Mouse (Mus musculus) forebrain, embryonic 12.5 days (tissue): Measurements from ENCODE around the gene Tigd3. TPM values are rescaled to one million over a fixed set of nuclear protein-coding genes. Genes with fewer than 3 reads are reported as not detected.

ENCODE experiments used
- ATAC-seq: fragments of 200-750 bp; cut with Nextera tagmentation; 2 replicates; pipeline ENCODE4 v1.8.0; 2017; ENCODE audit warnings: moderate TSS enrichment; ENCODE audit not compliant: low FRiP score
- H3K27ac ChIP-seq: fragments of 300-500 bp; sonication (generic); 2 replicates; pipeline ENCODE4 v1.5.1; 2016; ENCODE audit warnings: mild to moderate bottlenecking
- H3K27me3 ChIP-seq: fragments of 300-500 bp; sonication (generic); 2 replicates; pipeline ENCODE4 v1.6.1; 2016; ENCODE audit warnings: mild to moderate bottlenecking
- H3K36me3 ChIP-seq: fragments of 300-500 bp; sonication (generic); replicated peaks from 2 replicates; pipeline ENCODE4 v1.6.1; 2016; ENCODE audit warnings: mild to moderate bottlenecking
- H3K4me1 ChIP-seq: fragments of 300-500 bp; sonication (generic); 2 replicates; pipeline ENCODE4 v1.6.1; 2016
- H3K4me2 ChIP-seq: fragments of 300-500 bp; sonication (generic); 2 replicates; pipeline ENCODE4 v1.6.1; 2016; ENCODE audit warnings: mild to moderate bottlenecking, moderate library complexity
- H3K4me3 ChIP-seq: fragments of 300-500 bp; sonication (generic); replicated peaks from 2 replicates; pipeline ENCODE4 v1.5.1; 2016; ENCODE audit warnings: mild to moderate bottlenecking
- H3K9ac ChIP-seq: fragments of 300-500 bp; sonication (generic); 2 replicates; pipeline ENCODE4 v1.6.1; 2016; ENCODE audit warnings: mild to moderate bottlenecking
- H3K9me3 ChIP-seq: fragments of 300-500 bp; sonication (generic); 2 replicates; pipeline ENCODE4 v1.6.1; 2016
- WGBS: fragments of 180-500 bp; shearing (Covaris S2); methylation state at CpG from one replicate; pipeline ENCODE4 v1.1.7; 2016; 5-methylcytosine and 5-hydroxymethylcytosine counted together
- polyA plus RNA-seq: library from polyadenylated mRNA; unstranded; fragments of >200 nt; fragmentation: Nextera tagmentation; extraction: Ambion mirVana; gene quantifications from 2 replicates; pipeline ENCODE4 v1.2.1, GENCODE M21; 2016

Tigd3 gene
- polyA plus RNA-seq, 1 experiment from 2014 or later: 11.1 TPM

DNA sequence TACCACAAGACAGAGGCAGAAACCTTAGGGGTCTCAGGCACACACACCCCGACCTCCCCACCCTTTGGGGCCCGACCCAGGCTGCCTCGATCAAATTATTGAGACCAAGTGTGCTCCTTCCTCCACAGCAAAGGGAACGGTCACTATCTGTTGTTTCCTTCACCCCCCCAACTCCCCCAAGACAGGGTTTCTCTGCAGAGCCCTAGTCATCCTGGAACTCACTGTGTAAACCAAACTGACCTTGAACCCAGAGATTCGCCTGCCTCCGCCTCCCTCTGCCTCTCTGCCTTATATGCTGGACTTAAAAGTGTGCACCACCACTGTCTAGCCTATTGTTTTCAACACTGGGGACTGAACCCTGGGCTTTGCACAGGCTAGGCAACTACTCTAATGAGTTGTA, 22.3 kb downstream of the Tigd3 start:
- Histone ChIP-seq H3K27me3 (no peaks in the 10 kb centered on the region), H3K4me3 (no peak overlapping the region), H3K27ac (peak overlapping the region; percentile 60; the same call in 1 of the 2 replicates), H3K36me3 (peaks cover 43% of the 10 kb centered on the region), H3K9me3 (no peaks in the 10 kb centered on the region), H3K4me2 (peak overlapping the region; percentile 28), H3K9ac (peak overlapping the region; percentile 29; the same call in 1 of the 2 replicates), H3K4me1 (peaks cover 42% of the 10 kb centered on the region)
- 58% methylated on average over 6 of the region's 6 CpGs for WGBS
- ATAC-seq: no peak

DNA sequence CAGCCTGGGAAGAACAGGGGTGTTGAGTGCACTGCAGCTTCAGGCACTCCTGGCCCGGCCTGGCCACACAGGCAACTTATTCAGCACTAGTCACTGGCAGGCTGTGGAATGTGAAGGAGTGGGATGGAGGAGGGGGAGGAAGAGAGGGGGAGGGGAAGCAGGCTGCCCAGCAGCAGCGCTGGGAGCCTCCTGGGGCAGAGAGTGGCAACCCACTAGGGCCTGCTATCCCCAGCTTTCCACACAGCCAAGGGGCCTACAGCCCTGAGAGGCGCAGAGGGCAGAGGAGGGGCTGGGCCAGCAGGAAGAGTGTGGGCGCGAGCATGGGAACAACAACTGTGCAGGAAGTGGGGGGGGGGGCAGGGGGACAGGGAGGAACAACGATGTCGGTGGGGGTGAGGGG, 22.7 kb downstream of the Tigd3 start:
- peaks cover 47% of the 10 kb centered on the region for H3K36me3 ChIP-seq
- H3K4me2 ChIP-seq: peak overlapping the region; percentile 28; the same call in 1 of the 2 replicates
- H3K27me3 ChIP-seq: no peaks in the 10 kb centered on the region
- H3K4me1 ChIP-seq: peaks cover 42% of the 10 kb centered on the region
- 16% methylated on average over 6 of the region's 7 CpGs for WGBS
- no peaks in the 10 kb centered on the region for H3K9me3 ChIP-seq
- H3K4me3 ChIP-seq: no peak overlapping the region; the same call in 1 of the 2 replicates
- H3K27ac ChIP-seq: peak overlapping the region; percentile 60
- H3K9ac ChIP-seq: peak overlapping the region; percentile 54
- ATAC-seq: peak; percentile 42; the same call in 1 of the 2 replicates

DNA sequence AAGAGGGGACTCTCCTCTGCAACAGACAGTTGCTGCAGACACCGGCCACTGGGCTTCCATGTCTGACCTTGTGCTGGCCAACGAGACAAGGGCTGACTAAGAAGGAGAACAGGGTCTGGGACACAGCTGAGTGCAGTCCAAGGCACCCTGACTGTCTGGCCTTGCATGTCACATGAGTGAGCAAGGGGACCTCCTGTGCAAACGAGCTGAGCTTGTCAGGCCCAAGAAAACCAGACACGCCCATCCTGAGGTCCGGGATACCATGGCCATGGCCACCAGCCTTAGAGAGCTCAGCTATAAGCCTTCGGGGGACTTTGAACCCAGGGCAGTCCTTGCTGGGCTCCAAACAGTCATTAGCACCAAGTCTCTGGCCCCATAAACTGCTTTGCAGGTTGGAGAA, 25.9 kb downstream of the Tigd3 start:
- Histone ChIP-seq H3K27ac (no peak overlapping the region), H3K36me3 (peaks cover 75% of the 10 kb centered on the region), H3K9ac (no peak overlapping the region), H3K9me3 (no peaks in the 10 kb centered on the region), H3K27me3 (no peaks in the 10 kb centered on the region), H3K4me3 (no peak overlapping the region), H3K4me1 (peaks cover 21% of the 10 kb centered on the region), H3K4me2 (no peak overlapping the region)
- no peak for ATAC-seq
- 90% methylated on average over 6 of the region's 6 CpGs for WGBS

DNA sequence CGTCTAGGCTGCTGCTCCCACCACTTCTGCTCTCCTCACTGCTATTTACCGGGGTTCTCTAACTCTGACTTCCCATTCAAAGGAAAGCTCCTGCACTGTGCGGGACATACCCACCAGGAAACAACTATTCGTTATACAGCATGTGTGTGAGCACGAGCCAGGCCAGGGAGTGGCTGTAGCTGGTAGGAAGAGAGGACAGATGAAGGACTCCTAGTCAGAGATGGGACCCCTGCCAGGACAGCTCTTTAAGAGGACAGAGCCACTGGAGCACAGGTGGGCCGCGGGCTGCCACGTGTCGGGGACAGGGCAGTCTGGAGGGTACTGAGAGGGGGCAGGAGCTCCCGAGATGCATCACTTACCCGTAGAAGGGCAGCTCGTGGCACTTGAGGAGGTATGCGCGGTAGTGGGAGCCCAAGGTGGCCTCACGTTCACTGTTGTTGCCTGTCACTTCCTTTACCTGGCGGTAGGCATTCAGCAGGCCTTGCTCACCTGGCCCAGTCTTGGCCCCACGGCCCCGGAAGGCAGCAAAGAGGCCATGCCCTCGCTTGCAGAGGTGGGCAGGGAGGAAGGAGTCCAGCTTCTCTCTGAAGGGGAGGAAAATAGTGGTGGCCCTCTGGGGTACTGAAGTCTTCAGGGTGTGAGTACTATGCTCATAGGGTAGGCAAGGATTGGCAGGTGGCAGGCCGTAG, 29.1 kb downstream of the Tigd3 start:
- ATAC-seq: no peak
- Histone ChIP-seq H3K4me3 (no peak overlapping the region), H3K4me2 (no peak overlapping the region), H3K27ac (no peak overlapping the region), H3K9ac (0 out of 2 replicates have a peak overlapping the region, but pooled peaks have one; percentile 2), H3K36me3 (peaks cover 94% of the 10 kb centered on the region), H3K9me3 (peaks cover 5% of the 10 kb centered on the region; the same call in 1 of the 2 replicates), H3K4me1 (no peaks in the 10 kb centered on the region), H3K27me3 (no peaks in the 10 kb centered on the region)
- WGBS: 94% methylated on average over 20 of the region's 20 CpGs

DNA sequence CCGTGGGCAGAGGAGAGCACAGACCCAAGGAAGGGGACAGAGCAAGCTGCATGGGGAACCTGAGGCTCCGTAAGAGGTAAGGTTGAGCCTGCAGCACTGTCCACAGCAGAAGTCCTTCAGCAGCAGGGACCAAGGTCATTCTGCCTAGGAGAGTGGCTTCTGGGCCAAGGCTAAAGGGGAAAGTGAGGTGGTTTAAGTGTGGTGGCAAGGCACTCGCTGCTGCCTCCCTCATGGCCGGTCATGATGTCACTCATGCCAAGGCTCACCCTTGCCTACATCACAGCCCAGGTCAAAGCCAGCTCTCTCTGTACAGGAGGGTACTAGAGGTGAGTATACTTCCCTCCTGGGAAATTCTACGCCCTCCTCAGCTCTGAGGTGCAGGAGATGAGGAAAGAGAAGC, 30.2 kb downstream of the Tigd3 start:
- ATAC-seq: no peak
- Histone ChIP-seq H3K9me3 (peaks cover 5% of the 10 kb centered on the region; the same call in 1 of the 2 replicates), H3K27ac (no peak overlapping the region), H3K9ac (no peak overlapping the region), H3K4me1 (no peaks in the 10 kb centered on the region), H3K4me2 (no peak overlapping the region), H3K4me3 (no peak overlapping the region), H3K27me3 (no peaks in the 10 kb centered on the region), H3K36me3 (peaks cover 94% of the 10 kb centered on the region)
- 99% methylated on average over 5 of the region's 5 CpGs for WGBS

DNA sequence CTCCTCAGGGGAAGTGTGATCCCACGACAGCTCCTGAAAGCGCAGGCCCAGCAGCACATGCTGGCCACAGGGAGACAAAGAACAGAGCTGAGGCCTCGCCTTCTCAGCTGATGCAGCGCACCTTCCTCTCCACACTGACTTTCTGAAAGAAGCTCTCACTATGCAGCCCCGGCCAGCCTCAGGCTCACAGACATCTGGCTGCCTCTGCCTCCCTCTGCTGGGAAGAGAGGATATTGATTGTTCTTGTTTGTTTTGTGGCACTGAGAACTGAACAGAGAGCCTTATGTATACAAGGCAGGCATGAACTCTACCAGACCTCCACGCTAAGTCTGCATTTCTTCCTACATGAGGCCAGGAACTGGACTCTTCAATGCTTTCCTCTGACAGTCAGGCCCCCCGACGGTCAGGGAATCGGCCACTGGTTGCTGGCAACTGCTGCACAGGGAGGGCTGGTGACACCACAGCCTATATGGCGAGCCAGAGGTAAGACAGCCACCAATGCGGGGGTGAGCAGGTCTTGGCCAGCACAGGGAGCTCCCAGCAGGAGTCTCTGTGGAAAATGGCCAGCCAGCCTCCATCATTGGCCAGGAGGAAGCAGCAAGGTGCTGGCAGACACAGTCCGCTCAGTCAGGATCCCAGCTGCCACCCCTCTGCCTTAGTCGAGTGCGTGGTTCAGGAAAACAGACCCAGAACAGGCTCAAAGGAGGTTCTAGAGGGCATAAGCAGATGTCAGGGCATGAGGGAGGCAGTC, 31.4 kb downstream of the Tigd3 start:
- Histone ChIP-seq H3K9me3 (peaks cover 5% of the 10 kb centered on the region; the same call in 1 of the 2 replicates), H3K4me3 (no peak overlapping the region), H3K4me1 (no peaks in the 10 kb centered on the region), H3K27me3 (no peaks in the 10 kb centered on the region), H3K27ac (no peak overlapping the region), H3K9ac (no peak overlapping the region), H3K36me3 (peaks cover 93% of the 10 kb centered on the region), H3K4me2 (no peak overlapping the region)
- WGBS: 96% methylated on average over 14 of the region's 14 CpGs
- ATAC-seq: no peak

DNA sequence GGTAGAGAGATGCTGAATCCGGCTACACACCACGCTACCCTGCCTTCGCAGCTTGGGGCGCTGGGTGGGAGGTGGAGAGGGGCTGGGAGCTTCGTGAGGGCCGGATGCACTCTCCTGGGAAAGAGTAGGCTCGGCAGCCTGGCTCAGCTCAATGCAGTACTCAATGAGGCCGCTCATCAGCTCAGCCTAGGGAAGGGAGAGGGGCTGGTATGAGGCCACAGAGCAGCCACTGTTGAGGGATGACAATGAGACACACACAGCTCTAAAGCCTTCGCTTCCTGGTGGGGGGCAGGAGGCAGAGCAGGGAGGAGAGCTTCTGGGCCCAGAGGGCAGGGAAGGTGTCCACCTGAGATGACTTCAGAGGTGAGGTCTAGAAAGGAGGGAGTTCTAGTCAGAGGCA, 37.3 kb downstream of the Tigd3 start:
- H3K9ac ChIP-seq: no peak overlapping the region
- H3K4me2 ChIP-seq: no peak overlapping the region
- H3K4me3 ChIP-seq: no peak overlapping the region
- no peaks in the 10 kb centered on the region for H3K9me3 ChIP-seq
- no peak overlapping the region for H3K27ac ChIP-seq
- ATAC-seq: no peak
- peaks cover 2% of the 10 kb centered on the region; the same call in 1 of the 2 replicates for H3K4me1 ChIP-seq
- H3K36me3 ChIP-seq: peaks cover 80% of the 10 kb centered on the region
- 81% methylated on average over 9 of the region's 9 CpGs for WGBS
- H3K27me3 ChIP-seq: no peaks in the 10 kb centered on the region

DNA sequence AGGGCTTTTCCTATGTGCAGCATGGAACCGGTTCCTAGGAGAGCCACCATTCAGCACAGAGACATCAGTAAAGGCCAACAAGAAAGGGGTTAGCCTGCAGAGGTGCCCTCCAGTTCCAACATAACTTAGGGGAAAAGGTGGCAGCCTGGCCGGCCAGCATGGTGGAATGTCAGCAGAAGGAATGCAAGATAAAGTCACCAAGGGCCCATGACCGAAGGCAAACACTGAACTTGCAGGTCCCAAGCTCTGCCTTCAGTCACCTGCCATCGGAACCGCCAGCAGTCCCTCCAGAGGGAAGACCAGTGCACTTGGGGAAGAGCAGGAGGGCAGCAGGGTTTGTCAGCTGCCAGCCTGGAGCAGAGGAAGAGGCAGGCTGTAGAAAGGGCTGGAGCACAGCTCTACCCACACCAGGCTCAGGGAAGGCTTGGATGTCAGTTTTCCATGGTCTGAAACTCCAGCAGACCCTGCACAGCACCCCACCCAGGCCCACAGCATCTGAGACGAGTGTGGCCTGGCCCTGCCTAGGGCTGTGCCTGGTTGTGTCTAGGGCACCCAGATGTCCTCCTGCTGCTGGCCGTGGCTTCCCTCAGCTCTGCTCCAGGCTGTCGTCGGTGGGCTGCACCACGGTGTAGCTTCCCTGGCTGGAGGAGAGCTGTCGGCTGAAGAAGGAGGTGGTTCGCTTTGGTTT, 41.8 kb downstream of the Tigd3 start:
- Histone ChIP-seq H3K9ac (peak overlapping the region; percentile 36; the same call in 1 of the 2 replicates), H3K36me3 (peaks cover 43% of the 10 kb centered on the region), H3K27ac (0 out of 2 replicates have a peak overlapping the region, but pooled peaks have one; percentile 54)

DNA sequence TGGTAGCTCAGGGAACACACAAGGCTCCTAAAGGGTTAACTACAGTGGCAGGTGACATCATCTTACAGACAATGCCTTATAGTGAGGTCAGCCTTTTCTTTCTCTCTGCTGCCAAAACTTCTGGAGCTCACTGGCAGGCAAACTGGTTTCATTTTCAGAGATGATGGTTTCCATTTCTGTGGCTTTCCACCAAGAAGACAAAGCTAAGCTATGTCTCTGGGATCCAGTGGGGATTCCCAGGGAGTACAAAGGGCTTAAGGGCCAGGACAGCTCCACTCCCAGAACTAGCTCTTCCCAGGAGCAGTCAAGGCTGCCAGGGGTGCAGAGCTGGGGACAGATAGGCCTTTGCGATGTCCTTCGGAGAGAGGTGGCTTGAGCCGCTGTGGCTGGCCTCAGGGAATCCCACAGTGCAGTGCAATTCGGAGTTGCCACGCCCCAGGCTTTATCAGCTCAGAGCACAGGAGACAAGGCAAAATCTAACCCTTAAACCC, 42.4 kb downstream of the Tigd3 start:
- H3K4me3 ChIP-seq: no peak overlapping the region
- peaks cover 42% of the 10 kb centered on the region for H3K4me1 ChIP-seq
- 58% methylated on average over 5 of the region's 5 CpGs for WGBS
- peak overlapping the region; percentile 36; the same call in 1 of the 2 replicates for H3K9ac ChIP-seq
- no peaks in the 10 kb centered on the region for H3K9me3 ChIP-seq
- H3K27ac ChIP-seq: peak overlapping the region; percentile 54; the same call in 1 of the 2 replicates
- H3K27me3 ChIP-seq: no peaks in the 10 kb centered on the region
- H3K36me3 ChIP-seq: peaks cover 37% of the 10 kb centered on the region
- ATAC-seq: no peak
- H3K4me2 ChIP-seq: no peak overlapping the region

More for the DNA sequence above, 41.8 kb downstream of the Tigd3 start:
- peaks cover 35% of the 10 kb centered on the region for H3K4me1 ChIP-seq
- ATAC-seq: no peak
- no peak overlapping the region for H3K4me2 ChIP-seq
- WGBS: 88% methylated on average over 12 of the region's 12 CpGs
- no peaks in the 10 kb centered on the region for H3K9me3 ChIP-seq
- H3K4me3 ChIP-seq: no peak overlapping the region
- H3K27me3 ChIP-seq: no peaks in the 10 kb centered on the region

DNA sequence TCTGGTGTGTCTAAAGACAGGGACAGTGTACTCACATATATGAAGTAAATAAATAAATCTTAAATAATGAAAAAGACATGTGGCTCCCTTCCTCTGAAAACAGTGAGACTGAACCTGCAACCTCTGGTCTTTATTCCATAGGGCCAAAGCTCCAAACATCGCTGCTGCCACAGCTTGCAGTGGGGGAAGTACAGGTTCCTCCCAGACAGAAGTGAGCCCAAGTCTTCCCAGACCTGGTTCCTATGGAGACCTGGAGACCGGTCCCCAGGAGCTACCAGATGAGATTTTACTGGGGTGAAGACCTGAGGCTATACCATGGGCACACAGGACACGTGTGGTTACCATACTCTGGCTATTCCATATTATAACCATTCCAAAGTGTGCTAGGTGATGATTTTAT, 43.1 kb downstream of the Tigd3 start:
- no peak overlapping the region for H3K9ac ChIP-seq
- ATAC-seq: no peak
- peaks cover 31% of the 10 kb centered on the region for H3K36me3 ChIP-seq
- H3K4me1 ChIP-seq: peaks cover 48% of the 10 kb centered on the region
- H3K9me3 ChIP-seq: no peaks in the 10 kb centered on the region
- no peak overlapping the region for H3K27ac ChIP-seq
- H3K27me3 ChIP-seq: no peaks in the 10 kb centered on the region
- H3K4me3 ChIP-seq: no peak overlapping the region
- H3K4me2 ChIP-seq: no peak overlapping the region
- 93% methylated on average over 3 of the region's 3 CpGs for WGBS

DNA sequence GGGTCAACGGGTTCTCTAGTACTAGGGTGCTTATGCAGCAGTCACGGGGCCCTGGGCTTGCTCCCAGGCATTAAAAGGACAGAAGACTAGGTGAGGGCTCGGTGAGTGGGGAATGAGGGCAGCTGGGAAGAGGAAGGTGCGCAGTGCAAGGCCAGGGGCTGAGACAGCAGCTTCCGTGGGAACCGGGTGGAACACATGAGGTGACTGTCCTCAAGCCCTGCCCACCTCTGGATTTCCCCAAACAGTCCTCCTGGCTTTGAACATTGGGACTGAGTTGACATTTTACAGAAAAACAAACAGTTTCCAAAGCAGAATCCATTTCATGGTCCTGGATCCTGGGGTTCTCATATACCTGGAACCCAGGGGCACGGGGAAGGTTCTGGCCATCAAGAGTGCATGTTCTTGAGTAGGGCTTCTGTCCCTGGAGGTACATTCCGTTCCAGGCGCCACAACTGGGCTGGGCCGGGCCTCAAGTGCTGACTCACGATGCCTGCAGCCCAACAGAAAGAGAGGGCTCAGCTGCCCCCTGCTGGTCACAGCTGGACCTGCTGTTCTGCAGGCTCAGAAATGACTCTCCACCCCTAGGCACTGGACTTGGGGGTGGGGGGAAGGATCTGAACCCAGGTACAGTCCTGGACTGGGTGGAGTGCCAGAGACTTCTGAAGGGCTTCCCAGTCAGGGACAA, 44.0 kb downstream of the Tigd3 start:
- Histone ChIP-seq H3K9ac (0 out of 2 replicates have a peak overlapping the region, but pooled peaks have one; percentile 0), H3K9me3 (no peaks in the 10 kb centered on the region), H3K27me3 (no peaks in the 10 kb centered on the region), H3K27ac (no peak overlapping the region), H3K4me1 (peaks cover 55% of the 10 kb centered on the region), H3K36me3 (peaks cover 26% of the 10 kb centered on the region), H3K4me2 (no peak overlapping the region), H3K4me3 (no peak overlapping the region)
- peak; percentile 18 for ATAC-seq
- 33% methylated on average over 11 of the region's 11 CpGs for WGBS
